Mouse (Mus musculus) skeletal muscle tissue, adult 2 months (tissue): Measurements from ENCODE around the gene Lhfpl5.
A peak's percentile ranks its signal among the peaks of the same experiment; 100 is the strongest.
"Not testable (repeated sequence)": the region's sequence is repeated elsewhere in the genome, so short reads cannot be mapped to it uniquely, and the experiment has no call there.

Experiments
- DNase-seq: peaks from one replicate; pipeline ENCODE4 v3.0.0-alpha.2; 2012; ENCODE audit warnings: low read depth, low spot score

Gene Lhfpl5

DNA sequence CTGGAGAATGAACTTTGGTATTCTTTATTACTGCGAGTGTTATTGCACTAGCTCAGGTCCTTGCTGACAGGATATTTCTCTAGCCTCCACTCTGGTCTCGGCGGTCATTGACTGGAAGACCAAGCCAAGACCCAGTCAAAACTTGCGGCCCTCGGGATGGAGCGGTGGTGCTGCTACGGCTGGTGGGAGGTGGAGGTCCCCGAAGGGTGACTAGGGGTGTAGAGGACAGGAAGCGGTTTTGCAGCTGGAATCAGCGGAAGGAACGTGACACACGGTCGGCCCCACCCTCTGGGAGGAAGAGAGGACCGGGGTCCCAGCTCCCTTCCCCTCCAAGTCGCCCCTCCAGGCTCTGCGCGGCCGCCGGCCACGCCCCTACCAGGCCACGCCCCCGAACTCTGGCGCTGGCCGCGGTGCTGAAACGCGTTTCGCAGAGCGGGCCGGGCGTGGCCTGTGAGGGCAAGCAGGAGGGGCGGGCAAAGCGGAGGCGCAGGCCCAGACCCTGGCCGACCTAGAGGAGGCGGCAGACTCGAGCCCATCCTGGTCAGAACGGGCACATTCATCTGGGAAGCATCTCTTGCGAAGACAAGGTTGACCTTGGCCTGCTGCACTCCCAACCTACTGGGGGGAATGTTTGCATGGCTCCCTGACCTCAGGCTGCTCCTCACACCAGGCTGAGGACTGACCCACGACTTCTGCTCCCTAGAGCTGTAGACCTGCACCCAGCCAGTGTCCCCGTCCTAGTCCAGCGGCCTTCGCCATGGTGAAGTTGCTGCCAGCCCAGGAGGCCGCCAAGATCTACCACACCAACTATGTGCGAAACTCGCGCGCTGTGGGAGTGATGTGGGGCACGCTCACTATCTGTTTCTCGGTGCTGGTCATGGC is at the start of gene Lhfpl5:
Gene Lhfpl5 (plus strand): TSS at position 398 of the 882 bp plus-strand sequence.
- no peak for DNase-seq

DNA sequence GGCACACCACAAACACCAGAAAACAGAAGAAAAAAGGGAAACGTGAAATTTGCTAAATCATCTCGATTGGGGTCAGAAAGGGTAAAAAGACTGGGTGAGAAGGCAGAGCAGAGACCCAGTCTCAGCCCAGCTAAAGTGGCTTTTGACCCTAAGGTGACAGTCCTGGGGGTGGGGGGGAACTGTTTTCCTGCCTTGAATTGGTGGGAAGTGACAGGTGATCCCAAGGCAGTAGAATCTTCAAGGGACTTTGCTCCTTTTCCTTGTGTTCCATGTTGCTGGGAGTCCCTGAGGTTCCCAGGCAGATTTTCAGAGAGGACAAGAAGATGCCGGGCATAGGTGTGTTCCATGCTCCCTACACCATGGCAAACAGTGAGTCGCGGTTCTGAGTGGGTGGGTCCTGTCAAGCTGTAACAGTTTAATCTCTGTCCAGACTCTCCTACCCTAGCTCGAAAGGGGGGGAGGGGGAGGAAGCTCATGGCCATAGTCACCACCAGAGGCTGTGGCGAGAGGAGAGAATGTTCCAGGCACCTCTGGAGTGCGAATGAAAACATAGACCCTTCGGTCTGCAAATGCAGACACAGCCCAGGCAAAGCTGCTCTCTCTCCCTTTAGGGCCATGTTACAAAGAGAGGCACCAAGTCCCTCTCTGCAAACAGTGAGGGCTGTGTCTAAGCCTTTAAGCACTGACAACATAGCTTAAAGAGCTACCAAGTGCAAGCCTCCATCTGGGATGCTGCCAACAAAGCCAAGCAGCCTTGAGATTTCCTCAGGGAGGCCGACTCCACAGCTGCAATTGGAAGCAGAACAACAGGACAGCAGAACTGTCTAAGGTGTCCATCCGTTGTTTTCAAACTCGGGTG is 48.0 kb upstream of the Lhfpl5 start:
- no peak for DNase-seq

DNA sequence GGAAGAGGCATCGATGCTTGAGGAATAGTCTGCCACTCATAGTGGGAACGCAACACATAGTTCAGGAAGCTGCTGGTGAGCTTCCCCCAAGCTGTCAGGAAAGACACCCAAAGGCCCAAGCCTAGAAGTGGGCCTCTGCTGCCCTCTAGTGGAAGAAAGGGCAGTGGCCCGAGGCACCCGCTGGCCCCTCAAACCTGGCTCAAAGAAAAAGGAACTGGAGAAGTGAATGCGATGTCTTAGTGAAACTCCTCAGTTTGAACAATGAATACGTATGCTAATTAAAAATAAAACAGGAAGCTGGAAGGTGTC is 47.4 kb upstream of the Lhfpl5 start:
- peak; percentile 75 for DNase-seq

DNA sequence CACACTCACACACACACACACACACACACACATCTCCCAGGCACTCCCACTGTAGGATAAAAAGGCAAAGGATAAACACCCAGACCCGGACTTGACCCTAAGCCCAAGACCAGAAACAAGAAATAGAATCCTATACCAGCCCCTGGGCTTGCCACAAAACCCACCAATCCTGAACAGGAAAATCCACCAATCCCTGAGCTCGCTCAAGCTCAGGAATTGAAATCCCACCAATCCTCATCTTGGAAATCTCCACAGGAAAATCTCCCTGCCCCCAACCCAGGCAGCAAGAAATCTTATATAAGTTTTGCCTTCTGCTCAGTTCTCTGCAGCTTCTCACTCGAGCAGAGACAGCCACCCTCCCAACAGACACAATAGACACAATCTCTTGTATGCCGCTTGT is 46.3 kb upstream of the Lhfpl5 start:
- DNase-seq = no peak

GRCm38 (mm10) chr17:28530506-28530905 is 44.9 kb upstream of the Lhfpl5 start, which contains the start of gene Armc12:
Armc12 (plus strand) TSS chr17:28530806.
- DNase-seq = no peak

DNA sequence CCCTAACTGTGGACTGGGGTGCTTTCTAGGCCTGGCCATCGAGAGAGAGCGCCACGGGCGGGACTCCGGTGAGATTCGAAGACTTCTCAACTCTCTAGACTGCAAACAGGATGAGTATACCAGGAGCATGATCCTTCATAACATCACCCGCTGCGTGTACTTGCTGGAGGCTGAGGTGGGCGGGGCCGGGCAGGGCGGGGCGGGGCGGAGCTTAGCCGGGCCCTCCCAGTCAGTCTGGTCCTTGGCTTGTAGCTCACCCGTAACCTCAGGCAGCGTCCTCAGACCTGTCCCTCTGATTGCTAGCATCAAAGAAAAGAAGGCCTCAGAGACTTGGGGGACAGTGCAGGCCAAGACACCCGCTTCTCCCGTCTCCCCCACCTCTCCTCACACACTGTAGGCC is 43.5 kb upstream of the Lhfpl5 start:
- no peak for DNase-seq

- DNase-seq = no peak
Measured at GRCm38 (mm10) chr17:28532557-28532956, 42.9 kb upstream of the Lhfpl5 start.

DNA sequence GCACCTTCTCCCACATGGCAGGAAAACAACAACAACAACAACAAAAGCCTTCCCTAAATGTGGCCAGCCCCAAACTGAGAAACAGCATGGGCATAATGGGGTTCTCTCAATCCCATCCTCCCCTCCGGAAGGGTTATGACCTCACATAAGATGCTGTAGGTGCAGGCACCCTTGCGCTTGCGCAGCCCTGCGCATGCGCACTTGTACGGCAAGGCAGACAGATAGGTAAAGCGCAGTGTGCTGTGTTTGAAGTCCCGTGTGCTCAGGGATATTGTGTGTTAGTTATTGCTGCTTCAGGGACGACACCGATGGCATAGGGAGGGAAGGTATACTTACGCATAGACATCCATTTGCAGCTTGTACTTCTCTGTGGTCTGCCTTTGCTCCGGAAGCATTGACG is 42.1 kb upstream of the Lhfpl5 start:
- DNase-seq = no peak

GRCm38 (mm10) chr17:28537881-28538280 is 37.6 kb upstream of the Lhfpl5 start:
- DNase-seq = no peak

- DNase-seq = no peak
Measured at GRCm38 (mm10) chr17:28546925-28547324, 28.5 kb upstream of the Lhfpl5 start.

DNA sequence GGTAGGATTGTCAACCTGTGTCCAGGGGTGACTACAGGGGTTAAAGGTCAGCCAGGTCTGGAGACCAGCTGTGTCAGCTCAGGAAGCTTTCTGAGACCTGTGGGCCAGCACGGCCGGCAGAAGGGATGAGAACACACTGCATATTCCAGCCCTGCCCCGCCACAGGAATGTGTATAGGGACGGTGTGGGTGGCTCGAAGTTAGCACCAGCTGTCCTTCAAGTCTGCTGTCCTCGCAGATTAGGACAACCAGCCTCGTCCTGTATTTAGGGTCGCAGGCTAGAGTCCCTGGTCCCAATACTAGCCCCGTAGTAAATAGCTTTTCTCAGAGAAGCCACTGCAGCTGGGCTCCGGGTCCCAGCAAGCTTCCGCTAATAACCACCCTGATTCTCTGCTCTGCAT is 26.9 kb upstream of the Lhfpl5 start:
- no peak for DNase-seq

DNA sequence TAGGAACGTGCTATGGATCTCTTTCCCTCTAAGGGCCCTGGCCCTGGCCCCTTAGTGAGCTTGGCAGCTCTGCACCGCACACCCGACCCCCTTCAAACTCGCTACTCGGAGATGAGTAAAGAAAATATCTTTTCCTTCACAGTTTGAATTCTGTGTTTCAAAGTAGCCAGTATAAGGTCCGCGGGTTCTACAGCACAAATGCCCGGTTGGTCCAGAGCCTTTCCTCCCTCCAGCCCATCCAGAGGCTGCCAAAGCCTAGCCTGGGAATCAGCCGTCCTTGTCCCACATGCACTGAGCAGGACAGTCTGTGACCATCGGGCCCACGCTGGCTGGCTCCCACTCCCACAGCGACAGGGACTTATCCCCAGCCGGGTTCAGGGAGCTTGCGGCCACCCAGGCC is 26.3 kb upstream of the Lhfpl5 start, which contains the start of gene Clpsl2:
Gene Clpsl2 (plus strand): TSS at position 301 of the 400 bp plus-strand sequence.
- DNase-seq = no peak

DNA sequence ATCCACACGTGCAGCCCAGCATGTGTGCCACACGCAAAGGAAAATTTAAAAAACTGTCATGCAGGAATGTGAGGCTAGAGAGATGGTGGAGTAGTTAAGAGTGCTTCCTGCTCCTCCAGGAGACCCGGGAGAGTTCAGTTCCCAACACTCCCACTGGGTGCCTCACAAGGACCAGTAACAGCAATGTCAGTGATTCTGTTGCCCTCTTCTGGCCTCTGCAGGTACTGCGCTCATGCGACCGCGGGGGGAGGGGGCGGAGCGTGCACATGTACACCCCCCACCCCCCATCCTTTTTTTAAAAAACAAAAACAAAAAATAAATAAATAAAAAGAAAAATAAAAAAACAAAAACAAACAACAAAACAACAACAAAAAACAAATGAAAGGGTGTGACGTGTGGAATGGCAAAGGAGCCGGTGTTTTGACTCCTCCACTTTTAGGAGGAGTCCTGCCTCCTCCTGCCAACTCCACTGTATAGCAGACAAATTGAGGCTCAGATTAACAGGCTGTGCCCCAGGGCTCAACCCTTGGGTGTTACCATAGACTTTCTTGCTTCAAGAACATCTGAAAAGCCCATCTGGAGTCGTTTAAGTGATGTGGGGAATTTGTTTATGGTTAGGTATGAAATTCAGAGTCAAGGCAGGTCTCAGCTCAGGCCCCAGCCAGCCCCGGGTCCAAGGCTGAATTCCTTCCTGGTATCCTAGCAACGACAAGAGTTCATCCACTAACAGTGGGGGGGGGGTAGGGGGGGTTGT is 22.2 kb upstream of the Lhfpl5 start:
- peak; percentile 10 for DNase-seq

DNA sequence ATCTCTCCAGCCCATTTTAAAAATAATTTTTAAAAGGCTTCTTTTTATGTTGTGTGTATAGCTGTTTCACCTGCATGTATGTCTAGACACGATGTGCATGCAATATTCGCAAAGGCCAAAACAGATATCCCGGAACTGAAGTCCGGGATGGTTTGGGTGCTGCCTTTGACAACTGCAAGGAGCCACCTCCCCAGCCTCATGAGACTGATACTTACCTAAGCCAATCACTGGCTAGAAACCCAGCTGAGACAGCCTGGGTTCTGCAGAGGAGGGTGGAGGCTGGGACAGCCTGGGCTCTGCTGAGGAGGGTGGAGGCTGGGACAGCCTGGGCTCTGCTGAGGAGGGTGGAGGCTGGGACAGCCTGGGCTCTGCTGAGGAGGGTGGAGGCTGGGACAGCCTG is 21.4 kb upstream of the Lhfpl5 start:
- DNase-seq = not testable (repeated sequence)

DNA sequence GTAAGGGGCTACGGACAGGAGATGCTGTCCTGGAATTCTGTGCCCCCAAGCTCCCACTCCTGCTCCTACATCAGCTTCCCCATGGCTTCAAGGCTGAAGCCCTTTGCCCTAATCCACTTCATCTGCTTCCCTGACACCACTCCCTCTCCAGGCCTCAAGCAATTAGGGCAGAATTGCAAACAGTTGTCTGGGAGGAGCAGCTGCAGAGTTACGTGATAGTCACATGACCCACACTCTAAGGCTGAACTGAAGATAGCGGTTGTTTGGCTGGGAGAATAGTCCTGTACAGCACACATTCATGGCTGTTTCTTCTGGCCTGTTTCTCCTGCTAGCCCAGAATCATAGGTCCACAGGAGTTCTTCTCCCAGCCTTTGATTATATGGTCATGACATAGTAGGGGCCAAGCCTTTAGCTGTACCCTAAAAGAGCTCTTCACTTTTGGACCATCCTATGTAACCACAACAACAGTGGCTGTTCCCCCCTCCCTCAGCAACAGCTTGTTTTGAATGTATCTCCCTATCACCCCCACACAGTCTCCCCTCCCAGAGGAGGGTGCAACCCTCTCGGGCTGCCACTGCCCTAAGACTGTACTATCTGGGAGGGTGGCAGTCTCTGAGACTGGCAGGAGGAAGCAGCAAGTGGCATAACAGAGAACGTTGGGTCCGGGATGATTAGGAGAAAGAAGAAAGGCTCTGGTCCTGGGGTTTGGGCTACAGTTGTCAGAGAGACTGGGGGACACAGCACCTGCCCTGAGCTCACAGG is 18.6 kb upstream of the Lhfpl5 start:
- no peak for DNase-seq

GRCm38 (mm10) chr17:28557772-28558171 is 17.7 kb upstream of the Lhfpl5 start:
- no peak for DNase-seq

DNA sequence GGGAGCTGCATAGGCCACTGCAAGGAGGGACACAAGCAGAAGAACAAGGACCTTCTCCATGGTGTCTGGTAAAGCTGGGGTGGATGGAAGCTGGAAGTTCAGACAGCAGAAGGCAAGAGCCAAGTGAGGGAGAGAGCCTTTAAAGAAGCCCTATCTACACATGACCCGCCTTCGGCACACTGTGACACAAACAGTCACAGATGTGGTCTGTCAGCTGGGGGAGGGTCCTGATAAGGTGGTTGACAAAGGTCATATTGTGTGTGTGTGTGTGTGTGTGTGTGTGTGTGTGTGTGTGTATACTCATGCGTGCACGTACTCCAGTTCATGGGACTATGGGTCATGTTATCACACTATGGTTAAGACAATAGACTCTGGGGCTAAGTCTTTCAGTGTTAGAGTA is 14.8 kb upstream of the Lhfpl5 start, which contains the start of gene Clps:
Gene Clps (minus strand): TSS at position 169 of the 400 bp plus-strand sequence.
- DNase-seq = no peak

DNA sequence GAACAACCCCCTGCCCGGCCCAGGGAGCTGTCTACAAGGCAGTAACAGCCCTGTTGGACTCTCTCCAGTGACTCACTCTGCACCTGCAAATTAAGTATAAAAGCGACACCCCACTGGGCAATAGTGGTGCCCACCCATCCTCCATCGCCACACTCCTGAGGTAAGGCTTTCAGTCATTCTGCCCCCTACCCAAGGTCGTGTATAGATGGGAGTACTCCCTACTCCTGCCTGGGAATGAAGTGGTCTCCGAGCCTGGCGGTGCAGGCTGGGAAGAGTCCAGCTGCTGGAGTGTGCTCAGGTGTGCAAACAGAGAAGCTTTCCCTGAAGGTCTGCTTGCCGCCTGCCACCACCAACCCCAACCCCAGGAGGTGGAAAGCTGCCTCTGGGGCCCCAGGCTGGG is 13.8 kb upstream of the Lhfpl5 start:
- DNase-seq = no peak

GRCm38 (mm10) chr17:28565181-28565580 is 10.3 kb upstream of the Lhfpl5 start:
- DNase-seq = no peak

- DNase-seq = no peak
Measured at GRCm38 (mm10) chr17:28567541-28567940, 7.9 kb upstream of the Lhfpl5 start.

DNA sequence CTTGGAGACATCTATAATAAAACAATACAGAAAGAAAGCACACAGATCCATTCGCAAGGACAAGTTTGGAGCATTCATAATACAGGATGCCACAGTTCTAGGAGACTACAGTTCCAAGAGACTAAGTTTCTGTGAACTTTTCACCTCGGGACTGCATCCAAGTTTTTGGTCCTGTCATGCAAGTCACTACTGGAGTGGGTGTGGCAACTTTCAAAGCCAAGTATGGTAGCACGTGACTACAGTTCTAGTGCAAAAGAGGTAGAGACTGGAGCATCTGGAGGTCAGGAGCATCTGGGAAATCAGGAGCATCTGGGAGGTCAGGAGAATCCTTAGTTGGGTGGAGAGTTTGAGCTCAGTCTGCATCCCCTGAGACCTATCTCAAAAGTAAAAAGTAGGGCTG is 3.6 kb upstream of the Lhfpl5 start:
- DNase-seq = no peak
